Mouse (Mus musculus) adrenal gland, postnatal 25 days (tissue): ENCODE measurements at regions not wholly inside any gene's neighbourhood (a gene's known extent, or its start where the extent isn't known, plus 50 kb on each side); places are given as distances from the start of the nearest gene placed in this dataset.

ENCODE experiments used
- DNase-seq: peaks from one replicate; pipeline ENCODE4 v3.0.0; 2021; ENCODE audit warnings: mixed read lengths

DNA sequence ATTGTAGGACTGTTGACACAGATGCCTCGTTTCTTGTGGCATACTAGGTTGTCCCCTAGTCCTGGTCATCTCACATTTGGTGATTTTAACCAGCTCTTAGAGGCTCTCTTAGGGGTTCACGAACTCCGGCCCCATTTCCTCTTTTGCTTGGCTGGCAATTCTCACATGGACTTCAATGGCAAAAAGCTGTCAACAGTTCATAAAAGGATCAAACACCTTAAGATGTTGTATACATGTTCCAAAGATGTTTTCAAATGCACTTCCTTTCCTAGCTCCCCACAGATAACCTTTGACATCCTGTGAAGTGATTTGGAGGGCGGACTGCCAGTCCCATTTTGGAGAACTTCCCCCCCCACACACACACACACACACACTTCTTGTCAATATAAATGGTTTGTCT is 153.7 kb upstream of the Rpl34 start:
- no peak for DNase-seq

DNA sequence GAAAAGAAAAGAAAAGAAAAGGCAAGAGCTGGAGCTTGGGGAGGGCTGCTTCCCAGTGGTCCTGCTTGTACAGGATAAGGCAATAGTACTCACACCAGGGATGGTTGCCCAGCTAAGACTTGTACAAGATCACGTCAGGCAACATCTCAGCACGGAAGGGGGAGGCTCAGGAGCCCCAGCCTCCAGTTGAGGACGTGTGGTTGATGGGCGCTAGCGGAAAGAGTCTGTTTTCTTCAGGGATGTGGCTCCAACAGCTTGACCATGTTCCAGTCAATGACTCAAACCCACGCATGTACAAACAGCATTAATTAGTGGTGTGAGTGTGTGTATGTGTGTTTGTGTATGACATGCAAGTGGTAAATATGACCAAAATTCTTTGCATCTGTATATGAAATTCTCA is 153.1 kb upstream of the Rpl34 start:
- no peak for DNase-seq

DNA sequence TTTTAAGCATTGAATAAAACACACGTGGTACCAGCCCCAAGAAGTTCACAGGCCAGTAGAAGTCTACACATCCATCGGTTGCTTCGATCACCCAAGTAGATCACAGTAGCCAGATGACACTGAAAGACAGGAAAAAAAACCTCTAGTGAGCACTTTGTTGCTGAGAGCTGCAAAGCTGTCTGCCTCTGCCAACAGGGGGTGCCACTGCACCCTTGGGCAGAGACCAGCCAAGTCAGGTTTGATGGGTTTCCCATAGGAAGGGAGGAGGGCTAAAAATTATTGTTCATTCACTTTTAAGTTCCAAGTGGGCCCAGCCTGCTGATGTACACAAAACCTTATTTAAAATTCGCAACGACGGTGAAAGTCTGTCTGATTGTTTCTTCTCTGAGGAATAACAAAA is 150.3 kb upstream of the Rpl34 start:
- no peak for DNase-seq

DNA sequence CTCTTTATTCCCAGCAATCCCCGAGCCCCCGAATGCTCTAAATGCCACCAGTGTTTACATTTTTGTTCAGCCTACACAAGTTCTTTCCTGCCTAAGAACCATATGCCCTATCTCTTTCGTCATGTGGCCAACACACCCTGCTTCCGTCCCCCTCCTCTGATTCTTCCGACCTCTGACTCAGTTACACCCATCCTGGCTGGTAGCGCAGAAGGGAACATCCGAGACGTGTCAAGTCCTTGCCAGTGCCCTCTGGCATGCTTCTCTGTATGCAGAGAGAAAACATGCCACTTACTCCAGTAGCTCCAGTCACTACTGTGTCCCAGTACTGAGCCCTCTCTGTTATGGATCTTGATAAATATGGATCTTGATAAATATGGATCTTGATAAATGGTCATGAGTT is 149.3 kb upstream of the Rpl34 start:
- DNase-seq = no peak

DNA sequence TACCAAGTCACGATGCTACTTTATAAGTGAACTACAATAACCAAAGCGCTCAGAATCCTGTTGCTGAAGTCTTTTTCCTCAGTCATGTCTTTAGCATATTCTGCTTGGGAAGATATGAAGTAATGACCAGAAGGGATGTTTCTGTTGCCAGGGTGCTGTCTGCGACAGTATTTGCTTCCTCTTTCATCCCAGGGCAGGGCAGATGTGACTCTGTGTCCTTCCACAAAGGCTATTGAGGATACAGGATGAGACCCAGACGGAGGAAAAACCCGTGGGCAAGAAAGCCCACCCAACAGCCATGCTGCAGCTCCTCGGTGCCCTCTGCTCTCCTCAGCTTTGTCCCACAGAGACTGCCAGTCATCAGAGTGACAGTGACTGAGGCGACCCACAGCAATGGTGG is 148.6 kb upstream of the Rpl34 start:
- no peak for DNase-seq

DNA sequence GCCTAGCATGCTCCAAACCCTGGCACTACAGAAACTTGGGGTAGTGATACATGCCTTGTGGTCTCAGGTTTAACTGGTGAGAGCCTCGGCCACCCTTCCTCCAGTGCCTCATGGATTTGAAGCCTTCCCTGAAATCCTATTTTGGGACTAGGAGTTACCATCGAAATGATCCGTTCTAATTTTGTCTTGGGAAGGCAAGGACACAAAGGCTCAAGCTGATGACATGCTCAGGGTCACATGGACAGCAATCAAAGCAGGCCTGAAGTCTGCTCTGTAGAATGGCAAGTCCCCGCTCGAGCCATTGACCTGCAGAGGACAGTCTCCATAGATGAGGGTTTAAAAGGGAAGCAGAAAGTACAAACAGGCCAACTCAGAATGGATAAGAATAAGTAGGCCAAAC is 147.8 kb upstream of the Rpl34 start:
- DNase-seq = no peak

DNA sequence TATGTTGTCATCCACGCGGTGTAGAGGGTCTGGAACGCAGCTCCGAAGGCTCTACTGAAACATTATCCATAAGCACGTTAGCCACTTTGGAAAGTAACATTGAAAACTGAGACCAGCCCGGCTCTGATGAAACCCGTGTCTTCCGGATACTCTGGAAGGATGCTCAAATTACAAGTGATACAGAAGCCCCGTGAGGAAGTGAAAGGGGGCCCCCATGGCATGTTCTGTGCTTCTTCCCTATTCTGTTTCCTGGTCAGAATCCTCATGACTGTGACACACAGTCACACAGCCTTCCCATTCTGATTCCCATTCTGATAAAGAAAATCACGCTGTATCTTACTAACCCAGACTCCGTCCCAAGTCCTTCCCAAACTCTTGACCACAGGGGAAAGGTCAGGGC is 143.5 kb upstream of the Rpl34 start:
- DNase-seq = no peak

DNA sequence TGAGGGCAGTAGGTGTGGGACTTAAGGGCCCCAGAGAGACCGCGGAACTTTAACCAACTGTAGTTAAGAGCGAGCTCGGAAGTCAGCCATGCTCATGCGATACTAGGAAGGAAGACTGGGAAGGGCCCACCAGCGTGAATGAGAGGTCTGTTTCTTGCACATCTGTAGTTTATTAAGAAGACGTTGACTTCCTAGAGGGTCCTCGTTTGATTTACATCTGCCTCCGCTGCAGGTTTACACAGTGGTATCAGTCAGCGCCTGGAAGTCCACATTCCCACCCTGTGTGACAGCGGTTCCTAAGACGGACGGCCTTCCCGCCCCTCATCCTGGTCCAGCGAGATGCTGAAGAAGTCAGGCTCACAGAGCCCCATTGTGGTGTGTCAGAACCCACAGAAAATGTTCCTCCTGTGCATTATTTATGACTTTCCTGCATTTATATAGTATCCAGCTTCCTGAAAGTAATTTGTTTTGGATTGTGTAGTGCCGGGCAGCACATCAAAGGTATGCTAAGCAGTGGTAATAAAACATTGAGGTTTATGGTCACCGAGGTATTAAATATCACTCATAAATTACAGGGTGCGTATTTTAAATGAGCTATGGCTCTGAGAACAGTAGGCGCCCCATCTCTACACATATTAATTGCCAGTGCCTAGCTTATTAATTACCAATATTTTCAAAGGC is 136.9 kb upstream of the Rpl34 start:
- no peak for DNase-seq

DNA sequence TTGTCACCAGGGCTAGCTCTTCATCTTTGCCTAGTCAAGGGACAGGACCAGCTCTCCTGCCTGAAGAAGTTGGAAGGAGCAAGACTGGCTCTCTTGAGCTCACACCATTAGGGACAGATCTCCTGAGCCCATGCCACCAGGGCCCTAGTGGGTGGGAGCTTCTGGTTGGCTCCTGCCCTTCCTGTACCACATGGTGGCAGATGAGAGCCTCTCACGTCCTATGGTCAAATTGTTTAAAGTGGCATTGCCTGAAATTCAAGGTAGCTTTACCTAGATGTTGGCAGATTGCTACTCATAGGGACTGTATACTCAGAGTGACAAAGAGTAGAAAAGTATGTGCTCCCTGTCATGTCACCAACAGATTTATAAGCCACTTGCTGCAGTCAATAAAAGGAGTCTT is 134.6 kb upstream of the Rpl34 start:
- DNase-seq = no peak

DNA sequence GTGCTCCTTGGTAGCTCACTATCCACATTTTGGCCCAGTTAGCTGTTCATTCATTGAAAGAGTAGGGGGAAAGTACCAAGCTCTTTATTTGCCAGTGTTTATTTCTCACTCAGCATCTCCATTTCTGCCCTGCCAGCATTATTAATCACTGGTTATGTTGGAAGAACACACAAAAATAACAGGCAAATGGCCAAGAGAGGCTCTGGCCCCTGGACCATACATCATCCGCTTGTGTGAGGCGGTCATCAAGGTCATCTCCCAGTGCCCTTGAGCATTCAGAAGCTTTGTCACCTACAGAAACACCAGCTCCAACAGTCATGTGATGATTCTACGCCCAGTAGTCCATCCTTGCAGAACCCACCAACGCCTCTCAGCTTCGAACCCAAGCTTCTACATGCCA is 133.2 kb upstream of the Rpl34 start:
- peak; percentile 23 for DNase-seq

DNA sequence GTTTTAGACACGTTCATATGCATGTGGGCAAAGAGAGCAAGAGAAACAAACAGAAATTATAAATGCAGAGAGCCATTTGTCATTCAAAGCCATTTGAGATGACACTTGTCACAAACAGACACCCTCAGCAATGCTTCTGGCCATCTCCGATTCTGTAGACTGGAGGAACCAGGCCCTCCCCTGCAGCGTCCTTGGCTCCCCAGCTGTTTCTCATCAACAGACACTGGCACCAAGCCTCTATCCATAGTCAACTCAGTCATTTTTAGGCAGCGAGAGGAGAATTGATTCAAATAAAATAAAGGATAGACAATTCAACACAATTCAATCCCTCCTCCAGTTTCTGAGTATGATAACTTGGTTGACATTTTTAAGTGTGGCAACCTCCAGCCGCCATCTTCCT is 130.1 kb upstream of the Rpl34 start:
- no peak for DNase-seq

DNA sequence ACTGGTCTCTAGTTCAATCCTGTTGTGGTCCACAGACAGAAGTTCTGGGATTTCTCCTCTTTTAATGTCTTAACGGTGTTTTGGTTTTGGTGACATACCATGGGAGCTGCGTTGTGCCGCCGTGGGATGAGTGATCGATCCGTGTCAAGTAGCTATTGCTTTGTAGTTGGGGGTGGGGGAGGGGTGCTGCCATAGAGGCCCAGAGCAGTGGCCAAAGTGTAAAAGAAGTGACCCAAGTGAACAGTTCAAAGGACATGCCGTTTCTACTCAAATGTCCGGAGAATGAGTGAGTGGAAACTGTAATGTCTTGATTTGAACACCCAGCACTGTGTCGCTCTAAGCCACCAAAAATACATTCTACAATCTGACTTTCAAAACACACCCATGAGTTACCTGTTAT is 123.7 kb upstream of the Rpl34 start:
- DNase-seq = no peak

DNA sequence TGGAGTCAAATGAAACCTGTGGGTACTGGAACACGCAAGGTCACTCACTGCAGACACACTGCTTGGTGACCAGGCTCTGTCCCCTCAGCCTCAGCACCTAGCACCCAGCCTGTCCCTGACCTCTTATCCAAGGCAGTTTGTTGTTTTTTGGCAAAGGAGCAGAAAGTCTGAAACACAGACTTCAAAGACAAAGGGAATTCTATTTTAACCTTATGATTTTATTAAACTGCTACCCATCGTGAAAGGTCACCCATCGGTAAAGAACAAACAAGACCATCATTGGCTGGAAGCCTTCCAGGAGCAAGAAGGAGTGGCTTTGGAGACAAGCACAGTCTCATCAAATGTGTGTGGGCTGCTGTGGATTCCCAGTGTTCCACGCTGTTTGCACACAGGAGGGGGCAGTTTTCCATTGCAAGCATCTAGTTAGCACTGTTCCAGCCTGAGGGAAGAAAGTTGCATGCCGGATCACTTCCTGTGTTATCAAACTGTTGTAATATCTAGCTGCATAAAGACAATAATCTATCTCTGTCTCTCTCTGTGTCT is 120.6 kb upstream of the Rpl34 start:
- DNase-seq = peak; percentile 22

DNA sequence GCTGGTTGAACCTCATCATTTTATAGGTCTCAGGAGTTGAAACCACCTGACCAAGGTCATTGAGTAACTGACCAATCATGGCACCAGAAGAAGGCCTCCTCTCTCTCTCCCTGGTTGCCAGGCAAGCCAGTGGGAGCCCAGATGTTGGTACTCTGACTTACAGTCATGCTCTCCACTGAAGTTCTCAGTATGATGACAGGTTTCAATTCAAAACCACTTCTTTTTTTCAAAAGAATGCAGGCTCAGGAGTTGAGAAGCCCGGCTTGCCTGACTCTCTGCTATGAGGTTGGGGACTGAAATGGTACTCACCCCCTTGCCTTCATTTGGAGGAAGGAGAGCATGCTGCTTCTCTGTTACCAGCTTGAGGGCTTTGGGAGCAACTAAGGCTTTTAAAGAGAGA is 111.6 kb upstream of the Rpl34 start:
- DNase-seq = no peak

DNA sequence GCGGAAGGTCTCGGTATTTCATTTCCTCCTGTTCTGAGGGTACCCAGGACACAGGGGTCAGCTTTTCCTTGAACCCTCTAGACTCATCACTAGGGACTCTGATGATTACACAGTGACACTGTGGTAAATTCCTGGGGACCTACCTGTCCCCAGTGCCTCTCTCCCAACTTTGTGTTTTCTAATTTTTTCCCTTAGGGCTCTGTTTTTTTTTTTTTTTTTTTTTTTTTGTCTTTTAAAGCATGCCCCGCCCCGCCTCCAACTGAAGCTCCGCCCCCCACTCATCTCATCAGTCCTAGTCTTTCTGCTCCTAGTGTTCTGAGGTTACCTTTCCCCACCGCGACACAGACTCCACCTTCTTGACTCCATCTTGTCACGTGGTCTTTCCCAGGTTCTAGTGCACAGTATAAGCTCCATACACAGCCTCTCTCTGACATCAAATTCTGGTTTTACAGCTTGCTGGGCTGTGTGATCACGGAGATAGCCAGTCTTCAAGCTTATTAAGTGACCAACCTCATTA is 109.8 kb upstream of the Rpl34 start:
- no peak for DNase-seq

DNA sequence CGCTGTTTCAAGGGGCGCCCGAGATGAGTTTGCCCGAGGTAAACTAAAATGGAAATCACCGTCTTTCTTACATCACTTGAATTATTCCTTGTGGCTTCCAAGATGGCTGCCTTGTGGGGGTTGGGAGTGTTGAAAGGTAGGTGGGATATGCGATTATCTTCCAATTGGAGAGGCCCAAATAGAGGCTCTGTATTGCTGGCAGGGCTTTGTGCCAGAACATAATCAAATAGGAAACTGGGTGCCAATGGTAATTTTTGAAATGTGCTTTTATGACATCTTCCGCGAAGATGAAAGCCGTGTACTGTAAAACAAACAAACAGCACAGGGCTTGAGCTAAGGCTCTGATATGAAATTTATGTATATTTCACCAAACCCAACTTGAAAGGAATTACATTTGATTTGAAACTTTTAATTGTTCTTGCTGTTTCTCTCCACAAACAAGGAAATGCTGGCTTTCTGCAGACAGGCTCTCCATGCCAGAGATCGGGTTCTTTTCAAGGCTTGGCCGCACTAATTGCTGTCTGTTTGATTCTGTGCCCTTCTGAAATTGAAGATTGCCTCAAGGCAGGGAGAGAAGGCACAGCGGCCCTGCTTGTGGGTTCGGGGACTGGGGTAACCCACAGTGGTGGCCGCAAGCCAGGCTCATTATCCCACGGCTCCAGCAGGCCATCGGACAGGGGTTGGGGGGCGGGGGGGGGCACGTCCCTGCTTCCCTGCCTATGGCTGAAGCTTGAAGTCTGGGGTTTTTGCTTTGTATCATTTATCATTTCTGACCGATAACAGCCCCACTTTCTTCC is 108.6 kb upstream of the Rpl34 start:
- DNase-seq = no peak

DNA sequence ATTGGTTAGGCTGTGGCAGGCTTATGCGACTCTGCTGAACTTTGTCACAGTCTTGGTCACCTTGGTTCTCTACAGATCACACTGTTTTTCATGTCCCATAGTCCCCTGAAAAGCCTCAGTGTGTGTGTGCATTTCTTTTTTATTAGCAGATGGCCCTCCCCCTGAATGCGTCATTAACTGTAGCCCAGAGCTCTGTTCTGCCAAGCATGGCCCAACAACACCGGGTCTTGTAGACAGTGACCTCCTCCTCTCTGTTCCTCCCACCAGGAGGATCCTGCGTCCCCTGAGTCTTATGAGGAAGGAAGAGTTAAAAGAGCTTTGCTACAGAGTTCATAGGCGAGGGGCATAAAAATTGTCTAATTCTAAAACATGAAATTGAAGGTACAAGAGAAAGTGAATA is 103.5 kb upstream of the Rpl34 start:
- DNase-seq = no peak

DNA sequence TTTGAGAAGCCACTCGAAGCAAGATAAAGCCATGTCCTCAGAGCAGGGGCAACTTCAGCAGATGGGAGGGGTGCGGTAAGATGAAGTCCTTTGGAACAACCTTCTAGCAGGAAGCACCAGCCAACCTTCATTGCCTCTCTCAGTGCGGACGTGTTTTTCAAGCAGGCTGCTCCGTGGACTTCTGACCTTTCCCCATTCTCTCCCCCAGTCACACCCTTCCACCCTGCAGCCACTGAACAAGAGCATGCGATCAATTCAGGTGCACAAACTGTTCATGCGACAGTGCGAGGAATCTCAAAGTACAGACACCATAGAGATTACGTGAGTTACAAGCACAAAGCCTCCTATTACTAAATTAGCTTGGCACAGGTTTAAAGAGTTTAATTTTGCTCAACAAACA is 102.9 kb upstream of the Rpl34 start:
- DNase-seq = no peak

DNA sequence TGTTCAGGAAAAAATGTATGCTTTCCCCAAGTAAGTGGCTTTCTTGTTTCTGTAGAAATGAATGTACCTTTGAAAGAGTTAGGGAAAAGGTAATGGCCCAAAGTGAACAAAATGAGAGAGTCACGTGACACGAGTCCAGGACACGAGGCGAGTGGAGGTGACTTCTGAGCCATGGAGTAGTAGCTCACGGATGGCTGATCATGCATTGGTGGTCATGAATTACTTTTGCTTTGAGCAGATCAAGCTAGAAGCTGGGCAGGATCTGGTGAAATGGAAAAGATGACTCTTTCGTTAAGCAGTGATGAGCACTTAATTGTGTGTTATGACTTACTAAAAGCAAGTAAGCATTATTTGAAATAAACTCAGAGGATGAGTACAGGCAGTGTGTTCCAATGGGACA is 101.6 kb upstream of the Rpl34 start:
- DNase-seq = no peak

DNA sequence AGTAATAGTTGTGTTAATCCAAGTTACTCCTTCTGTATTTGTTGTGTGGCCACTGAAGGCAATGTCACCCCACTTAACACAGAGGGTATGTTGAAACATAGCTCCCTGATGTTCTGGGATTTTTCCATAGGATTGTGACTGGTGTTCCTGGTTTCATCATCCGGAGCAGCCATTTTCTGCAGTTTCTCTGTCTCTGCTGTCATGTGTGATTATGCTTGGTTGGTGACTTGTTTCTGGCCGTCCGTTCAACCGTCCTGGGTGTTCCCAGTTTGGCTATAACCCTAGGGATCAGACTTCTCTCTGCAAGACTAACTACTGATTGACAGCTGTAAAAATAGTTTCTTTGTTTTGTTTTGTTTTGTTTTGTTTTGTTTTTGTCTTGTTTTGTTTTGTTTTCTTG is 98.1 kb upstream of the Rpl34 start:
- DNase-seq = no peak

DNA sequence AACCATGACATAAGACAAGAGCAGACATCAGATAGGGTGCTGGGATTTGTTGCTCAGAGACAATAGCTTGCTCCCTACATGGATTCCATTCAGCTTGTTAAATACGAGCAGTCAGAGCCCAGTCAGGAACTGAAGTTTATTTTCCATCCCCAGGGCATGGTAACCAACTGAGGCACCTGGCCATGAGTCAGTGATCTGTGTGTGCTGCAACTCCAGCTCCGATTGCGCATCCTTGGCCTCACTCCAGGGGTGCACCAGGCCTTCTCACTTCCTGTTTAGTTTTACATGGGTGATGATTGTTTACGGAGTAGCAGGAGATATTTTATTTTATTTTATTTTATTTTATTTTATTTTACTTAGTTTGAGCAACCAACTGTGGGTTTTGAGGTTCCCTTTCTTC is 97.7 kb upstream of the Rpl34 start:
- no peak for DNase-seq

DNA sequence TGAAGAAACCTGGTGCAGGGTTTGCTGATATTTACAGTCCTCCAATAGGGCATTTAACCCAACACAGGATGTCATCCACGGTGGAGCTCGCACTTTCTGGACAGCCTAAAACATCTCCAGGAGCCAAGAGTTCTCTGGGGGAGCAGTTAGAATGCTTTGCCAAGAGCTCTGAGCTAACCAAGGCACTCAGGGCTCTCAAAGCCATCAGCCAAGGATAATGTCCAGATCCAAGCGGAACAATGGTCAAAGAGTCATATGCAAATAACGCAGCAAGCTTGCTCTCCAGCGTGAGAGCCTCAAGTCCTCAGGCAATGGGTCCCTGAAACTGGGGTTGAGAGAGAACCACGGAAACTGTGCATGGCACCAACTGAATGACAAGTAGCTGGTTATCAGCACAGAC is 96.8 kb upstream of the Rpl34 start:
- DNase-seq = no peak

DNA sequence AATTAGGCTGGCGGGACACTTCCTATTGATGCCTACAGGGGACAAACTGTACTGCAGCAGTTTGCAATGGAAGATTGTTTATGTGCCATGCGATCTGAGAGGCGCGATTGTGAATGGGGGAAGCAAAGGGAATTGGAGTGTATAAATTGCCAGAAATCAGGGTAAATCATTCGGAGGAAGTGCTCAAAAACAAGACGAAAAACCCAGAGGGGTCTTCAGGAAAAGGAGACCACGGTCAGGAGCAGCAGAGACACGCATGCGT is 89.6 kb upstream of the Rpl34 start:
- no peak for DNase-seq
